Mouse (Mus musculus) testis, adult 2 months (tissue): Measurements from ENCODE around the gene Anapc15. TPM values are rescaled to one million over a fixed set of nuclear protein-coding genes. Genes with fewer than 3 reads are reported as not detected.

ENCODE experiments used
- H3K27ac ChIP-seq: fragments of 200-500 bp; 2 replicates; pipeline ENCODE4 v1.5.1; 2012; ENCODE audit warnings: low read depth, low read length; ENCODE audit not compliant: control insufficient read depth, insufficient read depth
- H3K27me3 ChIP-seq: fragments of 200-500 bp; 2 replicates; pipeline ENCODE4 v1.6.1; 2012; ENCODE audit warnings: mild to moderate bottlenecking, low read length, moderate library complexity; ENCODE audit not compliant: control insufficient read depth, insufficient read depth
- H3K36me3 ChIP-seq: fragments of 200-500 bp; 2 replicates; pipeline ENCODE4 v1.6.1; 2012; ENCODE audit warnings: mild to moderate bottlenecking, low read length; ENCODE audit not compliant: control insufficient read depth, insufficient read depth
- H3K4me1 ChIP-seq: fragments of 200-500 bp; 2 replicates; pipeline ENCODE4 v1.6.1; 2012; ENCODE audit warnings: low read length; ENCODE audit not compliant: control insufficient read depth, insufficient read depth
- H3K4me3 ChIP-seq: fragments of 200-500 bp; 2 replicates; pipeline ENCODE4 v1.5.1; 2012; ENCODE audit warnings: low read depth, mild to moderate bottlenecking, low read length, moderate library complexity, mixed read lengths; ENCODE audit not compliant: control insufficient read depth
- CTCF ChIP-seq: fragments of 200-500 bp; IDR thresholded peaks from 2 replicates; pipeline ENCODE4 v1.5.1; 2012; ENCODE audit warnings: low read depth, mild to moderate bottlenecking, inconsistent platforms, low read length, moderate library complexity; ENCODE audit not compliant: control insufficient read depth, insufficient read depth, insufficient replicate concordance
- POLR2A ChIP-seq: fragments of 200-500 bp; IDR thresholded peaks from 2 replicates; pipeline ENCODE4 v1.6.1; 2012; ENCODE audit warnings: low read depth, mild to moderate bottlenecking, inconsistent platforms, low read length, moderate library complexity; ENCODE audit not compliant: control insufficient read depth
- polyA plus RNA-seq: library from polyadenylated mRNA; depleted of rRNA; stranded (reverse); fragments of >200 nt; gene quantifications from 2 replicates; pipeline ENCODE4 v1.2.3, GENCODE M21; 2012

The Anapc15 gene
- polyA plus RNA-seq, 1 experiment: 83.4 TPM

DNA sequence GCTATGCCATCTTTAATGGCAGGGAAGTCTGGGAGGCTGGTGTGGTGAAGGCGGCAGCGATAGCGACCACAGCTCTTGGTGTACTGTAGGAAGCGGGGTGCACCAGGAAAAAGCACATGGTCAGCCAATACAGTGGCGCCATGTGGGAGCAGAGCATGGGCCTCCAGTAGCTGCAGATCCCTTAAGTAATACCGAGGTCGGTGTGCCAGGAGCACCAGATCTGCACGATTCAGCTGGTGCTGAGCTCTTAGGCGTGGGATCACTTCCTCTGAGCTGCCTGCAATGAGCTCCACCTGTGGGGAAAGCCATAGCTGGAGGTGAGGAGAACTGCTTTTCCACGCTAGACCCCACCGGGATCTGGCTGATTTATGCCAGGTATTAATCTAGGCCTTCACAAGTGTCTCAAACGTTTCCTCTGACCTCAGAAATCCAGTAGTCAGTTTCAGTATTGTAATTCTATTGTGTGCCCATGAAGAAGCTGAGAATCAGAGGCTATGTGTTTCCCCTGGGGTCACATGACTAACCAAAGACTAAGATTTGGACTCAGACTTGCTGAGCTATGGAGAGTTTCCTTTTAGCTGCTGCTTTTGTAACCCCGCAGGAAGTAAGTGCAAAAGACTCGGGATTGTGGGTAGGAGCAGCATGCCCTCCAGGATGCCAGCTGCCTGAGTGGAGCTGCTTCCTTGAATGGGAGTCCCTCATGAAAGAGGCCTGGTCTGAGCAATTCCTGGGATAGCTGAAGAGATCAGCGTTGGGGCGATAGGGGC lies 37.0 kb downstream of the Anapc15 start:
- TF ChIP-seq POLR2A (no peak), CTCF (no peak)
- H3K4me3 ChIP-seq: no peak overlapping the region
- H3K4me1 ChIP-seq: peaks cover 2% of the 10 kb centered on the region; the same call in 1 of the 2 replicates
- no peak overlapping the region for H3K27ac ChIP-seq
- H3K27me3 ChIP-seq: no peaks in the 10 kb centered on the region
- no peaks in the 10 kb centered on the region; the same call in 1 of the 2 replicates for H3K36me3 ChIP-seq

DNA sequence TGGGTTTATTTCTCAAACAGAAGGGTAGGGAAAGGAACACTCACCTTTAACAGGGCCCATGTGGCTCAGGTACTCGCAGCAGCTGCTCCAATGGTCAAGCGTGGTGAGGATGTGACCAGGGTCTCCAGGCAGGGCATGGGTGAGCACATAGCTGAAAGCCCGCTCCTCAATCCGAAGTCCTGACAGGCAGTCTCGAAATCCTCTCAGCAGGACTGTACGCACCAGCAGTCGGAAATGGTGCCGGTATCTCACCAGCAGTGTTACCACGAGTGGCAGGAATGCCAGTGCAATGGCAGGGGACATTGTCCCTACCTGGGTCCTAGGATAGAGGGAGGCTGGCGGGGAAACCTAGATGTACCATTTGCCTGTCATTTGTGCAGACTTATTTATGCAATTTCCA lies 38.5 kb downstream of the Anapc15 start:
- Histone ChIP-seq H3K4me3 (no peak overlapping the region), H3K27ac (no peak overlapping the region), H3K27me3 (no peaks in the 10 kb centered on the region), H3K4me1 (peaks cover 2% of the 10 kb centered on the region; the same call in 1 of the 2 replicates), H3K36me3 (no peaks in the 10 kb centered on the region; the same call in 1 of the 2 replicates)
- TF ChIP-seq CTCF (no peak), POLR2A (no peak)

DNA sequence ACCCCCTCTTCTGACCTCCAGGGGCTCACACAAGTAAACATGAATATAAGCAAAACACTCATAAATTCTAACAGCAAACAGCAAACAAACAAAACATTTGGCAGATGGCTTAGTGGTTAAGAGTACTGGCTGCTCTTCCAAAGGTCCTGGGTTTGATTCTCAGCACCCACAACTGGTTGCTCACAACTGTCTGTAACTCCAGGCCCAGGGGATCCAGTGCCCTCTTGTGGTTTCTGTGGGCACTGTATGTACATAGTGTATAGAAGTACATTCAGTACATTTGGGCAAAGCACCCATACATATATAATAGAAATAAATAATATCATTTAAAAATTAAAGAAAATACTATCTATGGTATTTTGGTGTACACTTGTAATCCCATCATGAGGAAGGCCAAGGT lies 39.3 kb downstream of the Anapc15 start:
- no peak for TF ChIP-seq CTCF
- Histone ChIP-seq H3K36me3 (no peaks in the 10 kb centered on the region; the same call in 1 of the 2 replicates), H3K27me3 (no peaks in the 10 kb centered on the region)

GRCm38 (mm10) chr7:101905561-101906286 lies 42.2 kb downstream of the Anapc15 start, which contains the start of gene Lamtor1:
Gene Lamtor1 (plus strand): TSS chr7:101905904.
- H3K27me3 ChIP-seq: no peaks in the 10 kb centered on the region
- peak within 1 kb of the TSS; percentile 98 for H3K27ac ChIP-seq
- peak within 1 kb of the TSS; percentile 100 for H3K4me3 ChIP-seq
- H3K4me1 ChIP-seq: no peaks in the 10 kb centered on the region
- no peak for TF ChIP-seq CTCF
- peak; percentile 85 for TF ChIP-seq POLR2A
- no peaks in the 10 kb centered on the region; the same call in 1 of the 2 replicates for H3K36me3 ChIP-seq

More for the DNA sequence above, 39.3 kb downstream of the Anapc15 start:
- H3K27ac ChIP-seq: no peak overlapping the region
- H3K4me3 ChIP-seq: no peak overlapping the region
- H3K4me1 ChIP-seq: no peaks in the 10 kb centered on the region

- Histone ChIP-seq H3K27me3 (no peaks in the 10 kb centered on the region), H3K36me3 (no peaks in the 10 kb centered on the region), H3K4me3 (peak within 1 kb of the TSS; percentile 100), H3K27ac (peak within 1 kb of the TSS; percentile 98), H3K4me1 (no peaks in the 10 kb centered on the region)
- TF ChIP-seq POLR2A (no peak), CTCF (no peak)
Measured at GRCm38 (mm10) chr7:101906287-101906681, 42.8 kb downstream of the Anapc15 start, which contains the start of gene Tomt. Gene Tomt (minus strand): TSS chr7:101906359.

DNA sequence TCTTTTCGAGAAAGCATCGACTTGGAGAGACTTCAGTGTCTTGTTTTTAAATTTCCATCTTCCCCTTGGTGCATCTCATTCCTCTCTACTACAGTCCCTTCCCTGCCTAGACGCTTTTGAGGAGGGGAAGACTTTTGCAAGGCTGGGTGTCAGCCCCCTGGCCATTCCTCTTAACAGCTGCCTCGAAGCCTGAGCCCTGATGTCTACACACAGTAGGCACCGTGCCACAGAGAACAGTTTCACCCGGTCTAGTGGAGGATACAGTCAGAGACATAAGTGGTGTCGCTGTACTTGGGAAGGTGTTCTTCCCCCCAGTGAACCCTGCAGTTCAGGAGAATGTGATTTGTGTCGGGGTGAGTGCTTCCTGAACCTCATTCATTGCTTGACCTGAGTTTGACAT lies 43.2 kb downstream of the Anapc15 start:
- Histone ChIP-seq H3K4me3 (peak overlapping the region; percentile 100), H3K27ac (no peak overlapping the region; the same call in 1 of the 2 replicates), H3K36me3 (no peaks in the 10 kb centered on the region), H3K4me1 (no peaks in the 10 kb centered on the region), H3K27me3 (no peaks in the 10 kb centered on the region)
- no peak for TF ChIP-seq POLR2A
- TF ChIP-seq CTCF: no peak

- H3K4me1 ChIP-seq: no peaks in the 10 kb centered on the region
- no peaks in the 10 kb centered on the region; the same call in 1 of the 2 replicates for H3K36me3 ChIP-seq
- no peak overlapping the region for H3K27ac ChIP-seq
- no peaks in the 10 kb centered on the region for H3K27me3 ChIP-seq
- TF ChIP-seq POLR2A (no peak), CTCF (no peak)
- no peak overlapping the region for H3K4me3 ChIP-seq
Measured at GRCm38 (mm10) chr7:101908367-101908766, 44.9 kb downstream of the Anapc15 start.
